22 mouse cellular contexts compared by ENCODE assay signal in genomic region chr17:67302074-67302473, GRCm38 (mm10). TPM values are rescaled to one million over a fixed set of nuclear protein-coding genes. Genes with fewer than 3 reads are reported as not detected.
DNase-seq lines count a peak whose midpoint lies in the region; ATAC-seq and TF ChIP-seq lines count a peak whose summit lies in the region.
"Had no signal": no experiment of that assay in that cellular context is flagged by ENCODE, and none has a peak within 500 bp of the region (broad histone marks: within the 10 kb centered on the region; RNA-seq: fewer than 3 reads in every experiment).

No protein-coding gene starts in this region.

- DNase-seq in lung, embryonic 14.5 days: peak; percentile 45
- DNase-seq in lung, postnatal 36 days: no peak
- DNase-seq in CH12.LX (ENCODE audit: extremely low read depth) (no peak), ES-E14 (ENCODE audit: low read depth, low spot score) (no peak), NIH3T3 (ENCODE audit: low read depth) (peak; percentile 22)
- DNase-seq in kidney, adult 9 months: no peak
- no peak for DNase-seq in gastrocnemius, postnatal 36 days
- DNase-seq: adrenal gland, adult 2 months; adrenal gland, postnatal 10 days; adrenal gland, postnatal 25 days; cerebellum, adult 11-12 months; cerebellum, adult 2 months; cerebellum, adult 9-10 months; cerebellum, postnatal 10 days; cerebellum, postnatal 25 days had no signal

- in situ Hi-C loops in CH12.LX (cut with MboI; ENCODE audit: low pct_ligation_motif_present, low pct_unique_long_range_greater_than_20kb, low sequenced_read_pairs) (no loop called here), ES-E14 (cut with MboI; ENCODE audit: low sequenced_read_pairs in 2 of 2, unreplicated experiment in 2 of 2) (no loop called here)

- no peak for TF ChIP-seq RAD21 in CH12.LX (IDR thresholded peaks at IDR 0.05; ENCODE audit: low read depth, low read length)

- TF ChIP-seq EP300 in CH12.LX (IDR thresholded peaks at IDR 0.05; ENCODE audit: low read length): no peak

- dilution Hi-C loops in CH12.LX (cut with MboI; ENCODE audit: extremely low pct_ligation_motif_present, extremely low pct_unique_long_range_greater_than_20kb, low sequenced_read_pairs): no loop called here

- no peak overlapping the region for H3K27ac ChIP-seq in lung, embryonic 14.5 days (ENCODE audit: low read depth)
- no peak overlapping the region for H3K27ac ChIP-seq in CH12.LX (ENCODE audit: insufficient read depth, low read depth)
- no peak overlapping the region for H3K27ac ChIP-seq in ES-E14 (ENCODE audit: insufficient read depth, low read depth, low read length, poor library complexity, severe bottlenecking)
- H3K27ac ChIP-seq: embryonic facial prominence, embryonic 10.5 days; embryonic facial prominence, embryonic 12.5 days; forebrain, embryonic 10.5 days; forebrain, embryonic 12.5 days had no signal

- ATAC-seq in lung, embryonic 14.5 days (ENCODE audit: insufficient read depth): no peak
- ATAC-seq: forebrain, embryonic 14.5 days; forebrain, embryonic 16.5 days had no signal

- H3K4me2 ChIP-seq in lung, embryonic 14.5 days: no peak overlapping the region
- H3K4me2 ChIP-seq in CH12.LX (ENCODE audit: insufficient read depth, low read depth, poor library complexity, severe bottlenecking): no peak overlapping the region
- H3K4me2 ChIP-seq: embryonic facial prominence, embryonic 12.5 days; forebrain, embryonic 12.5 days had no signal

- H3K9ac ChIP-seq in lung, embryonic 14.5 days: no peak overlapping the region
- H3K9ac ChIP-seq in CH12.LX (ENCODE audit: insufficient read depth, low read depth) (no peak overlapping the region), ES-E14 (ENCODE audit: insufficient read depth, low read depth, low read length, poor library complexity, severe bottlenecking) (no peak overlapping the region)
- H3K9ac ChIP-seq: embryonic facial prominence, embryonic 12.5 days; forebrain, embryonic 12.5 days had no signal

- no peak for TF ChIP-seq POLR2A in CH12.LX (IDR thresholded peaks at IDR 0.05; ENCODE audit: low read depth, low read length)

- WGBS in lung, embryonic 14.5 days: 69% methylated on average over 4 of the region's 4 CpGs

- TF ChIP-seq CTCF in lung, embryonic 14.5 days (IDR thresholded peaks at IDR 0.05; ENCODE audit: low read depth): no peak
- no peak for TF ChIP-seq CTCF in CH12.LX (conservative IDR thresholded peaks at IDR 0.05 in 1 of 2, IDR thresholded peaks at IDR 0.05 in 1 of 2; ENCODE audit: low read depth in 2 of 2, low read length in 2 of 2)

- peaks cover 16% of the 10 kb centered on the region for H3K4me1 ChIP-seq in lung, embryonic 14.5 days (ENCODE audit: insufficient read depth)
- H3K4me1 ChIP-seq in CH12.LX (ENCODE audit: control insufficient read depth in 1 of 2, insufficient read depth in 2 of 2): no peaks in the 10 kb centered on the region
- 0 out of 4 replicates have a peak, but pooled peaks cover 0 to 2% of the 10 kb centered on the region in 2 experiments for H3K4me1 ChIP-seq in ES-E14 (ENCODE audit: control insufficient read depth in 2 of 2, insufficient read depth in 2 of 2, low read length in 2 of 2, poor library complexity in 1 of 2)

- no peaks in the 10 kb centered on the region for H3K9me3 ChIP-seq in lung, embryonic 14.5 days (ENCODE audit: low read depth, low read length)
- H3K9me3 ChIP-seq in CH12.LX (replicated peaks; ENCODE audit: low read length) (peaks cover 75% of the 10 kb centered on the region), ES-E14 (ENCODE audit: control insufficient read depth, insufficient read depth, low read depth, low read length) (no peaks in the 10 kb centered on the region)
- H3K9me3 ChIP-seq: embryonic facial prominence, embryonic 10.5 days; embryonic facial prominence, embryonic 12.5 days; forebrain, embryonic 12.5 days had no signal

- H3K4me3 ChIP-seq in lung, embryonic 14.5 days (ENCODE audit: low read depth, low read length): no peak overlapping the region
- H3K4me3 ChIP-seq in CH12.LX (replicated peaks in 1 of 3; ENCODE audit: low read depth in 2 of 3, low read length in 2 of 3, poor library complexity in 1 of 3): no peak overlapping the region
- H3K4me3 ChIP-seq in ES-E14 (ENCODE audit: insufficient read depth in 1 of 2, low read depth in 1 of 2, low read length in 2 of 2, poor library complexity in 1 of 2, severe bottlenecking in 1 of 2): no peak overlapping the region
- H3K4me3 ChIP-seq: embryonic facial prominence, embryonic 10.5 days; embryonic facial prominence, embryonic 12.5 days; erythroblast, embryonic 14.5 days; forebrain, embryonic 10.5 days; forebrain, embryonic 12.5 days had no signal

- intact Hi-C loops in gastrocnemius, postnatal 36 days (cut with DNase I): no loop called here

- H3K27me3 ChIP-seq in lung, embryonic 14.5 days (ENCODE audit: insufficient read depth, low read length): no peaks in the 10 kb centered on the region
- no peaks in the 10 kb centered on the region for H3K27me3 ChIP-seq in CH12.LX (replicated peaks)
- H3K27me3 ChIP-seq: embryonic facial prominence, embryonic 12.5 days had no signal

- H3K36me3 ChIP-seq in lung, embryonic 14.5 days (ENCODE audit: insufficient read depth): no peaks in the 10 kb centered on the region
- H3K36me3 ChIP-seq in CH12.LX (replicated peaks in 1 of 2; ENCODE audit: control insufficient read depth in 1 of 2, insufficient read depth in 1 of 2, low read length in 1 of 2) (no peaks in the 10 kb centered on the region), ES-E14 (ENCODE audit: control insufficient read depth, insufficient read depth, low read length, poor library complexity, severe bottlenecking) (no peaks in the 10 kb centered on the region)
- H3K36me3 ChIP-seq: embryonic facial prominence, embryonic 10.5 days; embryonic facial prominence, embryonic 12.5 days; forebrain, embryonic 10.5 days; forebrain, embryonic 12.5 days had no signal

- no peaks in the 10 kb centered on the region for H3K79me2 ChIP-seq in CH12.LX (replicated peaks; ENCODE audit: control insufficient read depth, extremely low read depth, insufficient read depth, poor library complexity, severe bottlenecking)

TF ChIP-seq in CH12.LX, 34 proteins besides CTCF, POLR2A, EP300 and RAD21:
- TF ChIP-seq JUND (conservative IDR thresholded peaks at IDR 0.05; ENCODE audit: low read depth, low read length): no peak
- 0 out of 2 replicates have a peak, but pooled peaks have one; percentile 27 for TF ChIP-seq MAFK (IDR thresholded peaks at IDR 0.05; ENCODE audit: insufficient replicate concordance, low read length)

TF ChIP-seq in ES-E14, 5 proteins besides CTCF, POLR2A, EP300 and RAD21:
- TF ChIP-seq MAFK (IDR thresholded peaks at IDR 0.05; ENCODE audit: insufficient read depth, low read depth, low read length): peak; percentile 91
- no peak for TF ChIP-seq ZC3H11A (IDR thresholded peaks at IDR 0.05; ENCODE audit: borderline replicate concordance, low read depth, low read length)
- no peak for TF ChIP-seq CHD2 (IDR thresholded peaks at IDR 0.05; ENCODE audit: low read depth, low read length)
TF ChIP-seq in ES-E14: peak in this region for 1.

RNA-seq across cellular contexts. Expression of gene Ptprm, which starts 52.2 kb away (rescaled TPM):
- polyA plus RNA-seq in lung, embryonic 14.5 days (2014; fragmentation: Nextera tagmentation; extraction: Ambion mirVana): 42.6 and 45.4 TPM in 2 replicates
- total RNA-seq in CH12.LX (2012; rRNA removed): not detected in 2 replicates
- total RNA-seq in CH12.LX (2014; rRNA removed): not detected in 2 replicates
- not detected in 2 replicates for polyA plus RNA-seq in CH12.LX (2012; ENCODE audit: insufficient read length, low read depth)
- 1.4 and 2.9 TPM in 2 replicates for total RNA-seq in ES-E14 (2012; rRNA removed)
- 10 to 100 TPM; 19.9 to 22.4 TPM for total RNA-seq in gastrocnemius, postnatal 36 days (2021)
- polyA plus RNA-seq: erythroblast, embryonic 14.5 days had no signal

Comparison
In these comparisons a context has a peak if more than half of its experiments do, and no peak if none do; other contexts are left out.
1. DNase-seq: peak in lung, embryonic 14.5 days (single experiment) and NIH3T3 (single experiment); none in lung, postnatal 36 days (single experiment), CH12.LX (single experiment), ES-E14 (single experiment), kidney, adult 9 months (single experiment) and gastrocnemius, postnatal 36 days (0 of 2).